Mouse (Mus musculus) right cerebral cortex, postnatal 10 days (tissue): ENCODE measurements around the gene Igf2r.

Experiments used
- DNase-seq, 2 experiments: peaks; one replicate each; pipeline ENCODE4 v3.0.0; 2021; ENCODE audit warnings: low spot score in 2 of 2

Gene Igf2r

GRCm38 (mm10) chr17:12782861-12783847 is 13.7 kb upstream of the Igf2r start:
- no peak for DNase-seq

- DNase-seq = no peak
These were observed 11.6 kb upstream of the Igf2r start for GRCm38 (mm10) chr17:12781101-12781500.

- no peak for DNase-seq
These were observed 10.7 kb upstream of the Igf2r start for GRCm38 (mm10) chr17:12780125-12780524.

GRCm38 (mm10) chr17:12779442-12779841 is 10.0 kb upstream of the Igf2r start:
- DNase-seq = no peak

- no peak for DNase-seq
These were observed 4.5 kb upstream of the Igf2r start for GRCm38 (mm10) chr17:12773956-12774355.

GRCm38 (mm10) chr17:12770500-12770899 is 1.0 kb upstream of the Igf2r start:
- DNase-seq = no peak

- DNase-seq = no peak
These were observed 767 bp downstream of the Igf2r start for GRCm38 (mm10) chr17:12768415-12769379.

GRCm38 (mm10) chr17:12767294-12767852 is 2.1 kb downstream of the Igf2r start:
- no peak for DNase-seq

GRCm38 (mm10) chr17:12763412-12763811 is 6.1 kb downstream of the Igf2r start:
- no peak for DNase-seq

GRCm38 (mm10) chr17:12760355-12761146 is 8.9 kb downstream of the Igf2r start:
- DNase-seq = no peak

- DNase-seq = no peak
These were observed 9.8 kb downstream of the Igf2r start for GRCm38 (mm10) chr17:12759646-12760074.

GRCm38 (mm10) chr17:12758701-12759455 is 10.6 kb downstream of the Igf2r start:
- DNase-seq = no peak

- peak in 1 of 2 experiments; percentile 52 for DNase-seq
These were observed 11.5 kb downstream of the Igf2r start for GRCm38 (mm10) chr17:12757990-12758389.

GRCm38 (mm10) chr17:12757161-12757560 is 12.3 kb downstream of the Igf2r start:
- no peak for DNase-seq

GRCm38 (mm10) chr17:12755951-12756350 is 13.5 kb downstream of the Igf2r start:
- DNase-seq = no peak

- no peak for DNase-seq
These were observed 14.3 kb downstream of the Igf2r start for GRCm38 (mm10) chr17:12755146-12755545.

GRCm38 (mm10) chr17:12754243-12755007 is 15.0 kb downstream of the Igf2r start:
- no peak for DNase-seq

- no peak for DNase-seq
These were observed 16.4 kb downstream of the Igf2r start for GRCm38 (mm10) chr17:12753050-12753449.

- DNase-seq = no peak
These were observed 17.8 kb downstream of the Igf2r start for GRCm38 (mm10) chr17:12751641-12752040.
